Mouse (Mus musculus): ENCODE results near the gene Fkbp8. TPM values are rescaled to one million over a fixed set of nuclear protein-coding genes. Genes with fewer than 3 reads are reported as not detected.

Fkbp8 gene
- polyA plus RNA-seq, 1 experiment from 2014 or later: 310 TPM

- H3K4me1 ChIP-seq: peaks cover 54% of the 10 kb centered on the region
- peak overlapping the region; percentile 90 for H3K4me3 ChIP-seq
- H3K27me3 ChIP-seq (ENCODE audit: insufficient read depth, poor library complexity, severe bottlenecking): no peaks in the 10 kb centered on the region
- H3K27ac ChIP-seq: peak overlapping the region; percentile 93
- H3K9me3 ChIP-seq: no peaks in the 10 kb centered on the region
- no peak for DNase-seq (ENCODE audit: low spot score)
- H3K36me3 ChIP-seq: peaks cover 25% of the 10 kb centered on the region
- WGBS: 9% methylated on average over 4 of the region's 4 CpGs
Observed at GRCm38 (mm10) chr8:70540013-70540506, 12.5 kb downstream of the Fkbp8 start.

- peak overlapping the region; percentile 90 for H3K4me3 ChIP-seq
- 44% methylated on average over 7 of the region's 7 CpGs for WGBS
- peaks cover 50% of the 10 kb centered on the region for H3K4me1 ChIP-seq
- no peaks in the 10 kb centered on the region for H3K27me3 ChIP-seq (ENCODE audit: insufficient read depth, poor library complexity, severe bottlenecking)
- DNase-seq (ENCODE audit: low spot score): no peak
- H3K27ac ChIP-seq: peak overlapping the region; percentile 93; the same call in 1 of the 2 replicates
- H3K9me3 ChIP-seq: no peaks in the 10 kb centered on the region
- H3K36me3 ChIP-seq: peaks cover 20% of the 10 kb centered on the region
Observed at GRCm38 (mm10) chr8:70540507-70541071, 13.1 kb downstream of the Fkbp8 start.

GRCm38 (mm10) chr8:70541081-70541480 lies 13.6 kb downstream of the Fkbp8 start:
- Histone ChIP-seq H3K36me3 (peaks cover 15% of the 10 kb centered on the region), H3K9me3 (no peaks in the 10 kb centered on the region), H3K27ac (no peak overlapping the region), H3K4me3 (peak overlapping the region; percentile 90), H3K4me1 (peaks cover 50% of the 10 kb centered on the region), H3K27me3 (ENCODE audit: insufficient read depth, poor library complexity, severe bottlenecking) (no peaks in the 10 kb centered on the region)
- 78% methylated on average over 5 of the region's 5 CpGs for whole genome bisulfite sequencing
- DNase-seq (ENCODE audit: low spot score): no peak

GRCm38 (mm10) chr8:70544200-70544687 lies 16.7 kb downstream of the Fkbp8 start:
- 53% methylated on average over 6 of the region's 6 CpGs for WGBS
- H3K4me1 ChIP-seq: peaks cover 58% of the 10 kb centered on the region

GRCm38 (mm10) chr8:70546412-70546811 lies 18.9 kb downstream of the Fkbp8 start:
- WGBS: 79% methylated on average over 4 of the region's 4 CpGs
- Histone ChIP-seq H3K9me3 (no peaks in the 10 kb centered on the region), H3K27me3 (ENCODE audit: insufficient read depth, poor library complexity, severe bottlenecking) (no peaks in the 10 kb centered on the region), H3K36me3 (no peaks in the 10 kb centered on the region), H3K27ac (no peak overlapping the region), H3K4me1 (peaks cover 49% of the 10 kb centered on the region), H3K4me3 (no peak overlapping the region)
- DNase-seq (ENCODE audit: low spot score): no peak

More at GRCm38 (mm10) chr8:70544200-70544687, 16.7 kb downstream of the Fkbp8 start:
- H3K4me3 ChIP-seq: no peak overlapping the region; the same call in 1 of the 2 replicates
- H3K36me3 ChIP-seq: no peaks in the 10 kb centered on the region
- H3K9me3 ChIP-seq: no peaks in the 10 kb centered on the region
- DNase-seq (ENCODE audit: low spot score): no peak
- H3K27ac ChIP-seq: 0 out of 2 replicates have a peak overlapping the region, but pooled peaks have one; percentile 23
- H3K27me3 ChIP-seq (ENCODE audit: insufficient read depth, poor library complexity, severe bottlenecking): no peaks in the 10 kb centered on the region

- H3K27ac ChIP-seq: no peak overlapping the region
Observed at GRCm38 (mm10) chr8:70547762-70548161, 20.2 kb downstream of the Fkbp8 start.

GRCm38 (mm10) chr8:70549412-70550184 lies 22.1 kb downstream of the Fkbp8 start:
- no peaks in the 10 kb centered on the region for H3K9me3 ChIP-seq
- H3K4me3 ChIP-seq: no peak overlapping the region
- no peak overlapping the region for H3K27ac ChIP-seq
- H3K27me3 ChIP-seq (ENCODE audit: insufficient read depth, poor library complexity, severe bottlenecking): no peaks in the 10 kb centered on the region
- peaks cover 54% of the 10 kb centered on the region for H3K4me1 ChIP-seq
- no peaks in the 10 kb centered on the region for H3K36me3 ChIP-seq
- WGBS: 88% methylated on average over 10 of the region's 10 CpGs
- DNase-seq (ENCODE audit: low spot score): no peak

More at GRCm38 (mm10) chr8:70547762-70548161, 20.2 kb downstream of the Fkbp8 start:
- Histone ChIP-seq H3K4me1 (peaks cover 59% of the 10 kb centered on the region), H3K9me3 (no peaks in the 10 kb centered on the region), H3K4me3 (no peak overlapping the region), H3K36me3 (no peaks in the 10 kb centered on the region), H3K27me3 (ENCODE audit: insufficient read depth, poor library complexity, severe bottlenecking) (no peaks in the 10 kb centered on the region)
- DNase-seq (ENCODE audit: low spot score): no peak
- 87% methylated on average over 6 of the region's 6 CpGs for WGBS

GRCm38 (mm10) chr8:70551558-70552161 lies 24.1 kb downstream of the Fkbp8 start:
- H3K9me3 ChIP-seq: no peaks in the 10 kb centered on the region
- 32% methylated on average over 3 of the region's 3 CpGs for WGBS
- H3K27ac ChIP-seq: peak overlapping the region; percentile 17; the same call in 1 of the 2 replicates
- peaks cover 55% of the 10 kb centered on the region for H3K4me1 ChIP-seq
- no peak for DNase-seq (ENCODE audit: low spot score)
- no peaks in the 10 kb centered on the region for H3K36me3 ChIP-seq
- H3K4me3 ChIP-seq: no peak overlapping the region
- no peaks in the 10 kb centered on the region for H3K27me3 ChIP-seq (ENCODE audit: insufficient read depth, poor library complexity, severe bottlenecking)

GRCm38 (mm10) chr8:70552836-70553235 lies 25.3 kb downstream of the Fkbp8 start:
- Histone ChIP-seq H3K27me3 (ENCODE audit: insufficient read depth, poor library complexity, severe bottlenecking) (no peaks in the 10 kb centered on the region), H3K4me1 (peaks cover 57% of the 10 kb centered on the region), H3K36me3 (no peaks in the 10 kb centered on the region), H3K27ac (no peak overlapping the region), H3K9me3 (no peaks in the 10 kb centered on the region), H3K4me3 (no peak overlapping the region)
- DNase-seq (ENCODE audit: low spot score): no peak
- 36% methylated on average over 1 of the region's 1 CpGs for WGBS

- 0 out of 2 replicates have a peak overlapping the region, but pooled peaks have one; percentile 30 for H3K27ac ChIP-seq
- no peak overlapping the region for H3K4me3 ChIP-seq
- no peak for DNase-seq (ENCODE audit: low spot score)
- H3K9me3 ChIP-seq: no peaks in the 10 kb centered on the region
- H3K4me1 ChIP-seq: peaks cover 57% of the 10 kb centered on the region
- H3K27me3 ChIP-seq (ENCODE audit: insufficient read depth, poor library complexity, severe bottlenecking): no peaks in the 10 kb centered on the region
- H3K36me3 ChIP-seq: no peaks in the 10 kb centered on the region
Observed at GRCm38 (mm10) chr8:70553740-70554139, 26.2 kb downstream of the Fkbp8 start.

GRCm38 (mm10) chr8:70555079-70555747 lies 27.7 kb downstream of the Fkbp8 start:
- WGBS: 91% methylated on average over 4 of the region's 4 CpGs
- Histone ChIP-seq H3K4me3 (no peak overlapping the region), H3K9me3 (no peaks in the 10 kb centered on the region), H3K4me1 (peaks cover 66% of the 10 kb centered on the region), H3K36me3 (no peaks in the 10 kb centered on the region), H3K27me3 (ENCODE audit: insufficient read depth, poor library complexity, severe bottlenecking) (no peaks in the 10 kb centered on the region), H3K27ac (no peak overlapping the region)
- DNase-seq (ENCODE audit: low spot score): no peak

- Histone ChIP-seq H3K27me3 (ENCODE audit: insufficient read depth, poor library complexity, severe bottlenecking) (no peaks in the 10 kb centered on the region), H3K4me3 (no peak overlapping the region), H3K36me3 (no peaks in the 10 kb centered on the region), H3K4me1 (peaks cover 70% of the 10 kb centered on the region), H3K9me3 (no peaks in the 10 kb centered on the region), H3K27ac (peak overlapping the region; percentile 69)
- no peak for DNase-seq (ENCODE audit: low spot score)
- WGBS: 67% methylated on average over 4 of the region's 4 CpGs
Observed at GRCm38 (mm10) chr8:70558334-70558733, 30.8 kb downstream of the Fkbp8 start.
